Mouse (Mus musculus): ENCODE measurements around the gene Slc23a2. TPM values are rescaled to one million over a fixed set of nuclear protein-coding genes. Genes with fewer than 3 reads are reported as not detected.

The Slc23a2 gene
- 3.0 and 3.7 TPM in 2 replicates for polyA plus RNA-seq (2015; fragmentation: Nextera tagmentation; extraction: Ambion mirVana)

- H3K4me3 ChIP-seq (replicated peaks), result peak within 1 kb of the TSS; percentile 67
- peaks cover 12% of the 10 kb centered on the region; the same call in 1 of the 2 replicates for H3K4me1 ChIP-seq (replicated peaks)
- no peak within 1 kb of the TSS for H3K27ac ChIP-seq (replicated peaks)
- H3K27me3 ChIP-seq, result peaks cover 49% of the 10 kb centered on the region
- H3K9me3 ChIP-seq (replicated peaks), result no peaks in the 10 kb centered on the region
- WGBS (ENCODE audit: insufficient replicate concordance), result under 1% methylated on average over 51 of the region's 68 CpGs
- peak within 1 kb of the TSS; percentile 42 for H3K9ac ChIP-seq
- no peaks in the 10 kb centered on the region for H3K36me3 ChIP-seq (replicated peaks)
- H3K4me2 ChIP-seq, result peak within 1 kb of the TSS; percentile 89
- peak; percentile 74 for ATAC-seq (ENCODE audit: insufficient read depth)
Observed at GRCm38 (mm10) chr2:132144971-132145691, at the start of gene Slc23a2. Gene Slc23a2, minus strand, starts transcription at chr2:132145108.

GRCm38 (mm10) chr2:132190602-132191161, 45.8 kb upstream of the Slc23a2 start:
- Histone ChIP-seq H3K4me2 (no peak overlapping the region), H3K4me3 (replicated peaks) (no peak overlapping the region), H3K9ac (no peak overlapping the region), H3K4me1 (replicated peaks) (no peaks in the 10 kb centered on the region), H3K27ac (replicated peaks) (no peak overlapping the region), H3K9me3 (replicated peaks) (no peaks in the 10 kb centered on the region), H3K27me3 (no peaks in the 10 kb centered on the region), H3K36me3 (replicated peaks) (no peaks in the 10 kb centered on the region)
- WGBS (ENCODE audit: insufficient replicate concordance), result 56% methylated on average over 3 of the region's 3 CpGs
- ATAC-seq (ENCODE audit: insufficient read depth), result no peak

GRCm38 (mm10) chr2:132183874-132184273, 39.0 kb upstream of the Slc23a2 start:
- no peak for ATAC-seq (ENCODE audit: insufficient read depth)

GRCm38 (mm10) chr2:132180463-132181205, 35.7 kb upstream of the Slc23a2 start:
- Histone ChIP-seq H3K36me3 (replicated peaks) (no peaks in the 10 kb centered on the region), H3K27me3 (no peaks in the 10 kb centered on the region), H3K9me3 (replicated peaks) (no peaks in the 10 kb centered on the region), H3K4me1 (replicated peaks) (no peaks in the 10 kb centered on the region), H3K4me2 (no peak overlapping the region), H3K27ac (replicated peaks) (no peak overlapping the region), H3K4me3 (replicated peaks) (no peak overlapping the region), H3K9ac (no peak overlapping the region)
- 14% methylated on average over 1 of the region's 1 CpGs for WGBS (ENCODE audit: insufficient replicate concordance)
- ATAC-seq (ENCODE audit: insufficient read depth), result no peak

More at GRCm38 (mm10) chr2:132183874-132184273, 39.0 kb upstream of the Slc23a2 start:
- no peaks in the 10 kb centered on the region for H3K27me3 ChIP-seq
- H3K4me1 ChIP-seq (replicated peaks), result no peaks in the 10 kb centered on the region
- no peak overlapping the region for H3K4me3 ChIP-seq (replicated peaks)
- H3K27ac ChIP-seq (replicated peaks), result no peak overlapping the region
- no peak overlapping the region for H3K9ac ChIP-seq
- WGBS (ENCODE audit: insufficient replicate concordance), result 57% methylated on average over 6 of the region's 6 CpGs
- H3K4me2 ChIP-seq, result no peak overlapping the region
- H3K9me3 ChIP-seq (replicated peaks), result no peaks in the 10 kb centered on the region
- no peaks in the 10 kb centered on the region for H3K36me3 ChIP-seq (replicated peaks)

GRCm38 (mm10) chr2:132179371-132179770, 34.5 kb upstream of the Slc23a2 start:
- Histone ChIP-seq H3K4me3 (replicated peaks) (no peak overlapping the region), H3K27ac (replicated peaks) (no peak overlapping the region), H3K4me2 (no peak overlapping the region), H3K9me3 (replicated peaks) (no peaks in the 10 kb centered on the region), H3K9ac (no peak overlapping the region), H3K27me3 (no peaks in the 10 kb centered on the region), H3K4me1 (replicated peaks) (no peaks in the 10 kb centered on the region), H3K36me3 (replicated peaks) (no peaks in the 10 kb centered on the region)
- no peak for ATAC-seq (ENCODE audit: insufficient read depth)
- WGBS (ENCODE audit: insufficient replicate concordance), result 58% methylated on average over 7 of the region's 7 CpGs

GRCm38 (mm10) chr2:132177406-132177805, 32.5 kb upstream of the Slc23a2 start:
- H3K4me2 ChIP-seq, result no peak overlapping the region
- H3K9me3 ChIP-seq (replicated peaks), result no peaks in the 10 kb centered on the region
- no peak overlapping the region for H3K4me3 ChIP-seq (replicated peaks)
- H3K27ac ChIP-seq (replicated peaks), result no peak overlapping the region
- no peaks in the 10 kb centered on the region for H3K4me1 ChIP-seq (replicated peaks)
- no peaks in the 10 kb centered on the region for H3K27me3 ChIP-seq
- WGBS (ENCODE audit: insufficient replicate concordance), result 74% methylated on average over 9 of the region's 9 CpGs
- no peak overlapping the region for H3K9ac ChIP-seq
- H3K36me3 ChIP-seq (replicated peaks), result no peaks in the 10 kb centered on the region
- ATAC-seq (ENCODE audit: insufficient read depth), result no peak

- Histone ChIP-seq H3K36me3 (replicated peaks) (no peaks in the 10 kb centered on the region), H3K4me1 (replicated peaks) (no peaks in the 10 kb centered on the region), H3K9me3 (replicated peaks) (no peaks in the 10 kb centered on the region), H3K4me2 (no peak overlapping the region), H3K27ac (replicated peaks) (no peak overlapping the region), H3K9ac (no peak overlapping the region), H3K27me3 (no peaks in the 10 kb centered on the region), H3K4me3 (replicated peaks) (no peak overlapping the region)
- 59% methylated on average over 3 of the region's 3 CpGs for whole genome bisulfite sequencing (ENCODE audit: insufficient replicate concordance)
- ATAC-seq (ENCODE audit: insufficient read depth), result no peak
Observed at GRCm38 (mm10) chr2:132176289-132176848, 31.5 kb upstream of the Slc23a2 start.

GRCm38 (mm10) chr2:132174048-132174447, 29.1 kb upstream of the Slc23a2 start:
- no peak overlapping the region for H3K4me3 ChIP-seq (replicated peaks)
- no peak overlapping the region for H3K4me2 ChIP-seq
- no peaks in the 10 kb centered on the region for H3K9me3 ChIP-seq (replicated peaks)
- H3K4me1 ChIP-seq (replicated peaks), result no peaks in the 10 kb centered on the region
- no peak overlapping the region for H3K9ac ChIP-seq
- no peaks in the 10 kb centered on the region for H3K36me3 ChIP-seq (replicated peaks)
- WGBS (ENCODE audit: insufficient replicate concordance), result 62% methylated on average over 3 of the region's 3 CpGs
- no peak for ATAC-seq (ENCODE audit: insufficient read depth)
- H3K27ac ChIP-seq (replicated peaks), result no peak overlapping the region
- H3K27me3 ChIP-seq, result no peaks in the 10 kb centered on the region

GRCm38 (mm10) chr2:132171939-132172338, 27.0 kb upstream of the Slc23a2 start:
- Histone ChIP-seq H3K4me1 (replicated peaks) (no peaks in the 10 kb centered on the region), H3K9ac (no peak overlapping the region), H3K27me3 (no peaks in the 10 kb centered on the region), H3K36me3 (replicated peaks) (no peaks in the 10 kb centered on the region), H3K4me2 (no peak overlapping the region), H3K9me3 (replicated peaks) (no peaks in the 10 kb centered on the region), H3K4me3 (replicated peaks) (no peak overlapping the region), H3K27ac (replicated peaks) (no peak overlapping the region)
- 57% methylated on average over 8 of the region's 8 CpGs for WGBS (ENCODE audit: insufficient replicate concordance)
- ATAC-seq (ENCODE audit: insufficient read depth), result no peak

GRCm38 (mm10) chr2:132169150-132169549, 24.2 kb upstream of the Slc23a2 start:
- H3K4me2 ChIP-seq, result no peak overlapping the region
- no peaks in the 10 kb centered on the region for H3K36me3 ChIP-seq (replicated peaks)
- no peak overlapping the region for H3K27ac ChIP-seq (replicated peaks)
- ATAC-seq (ENCODE audit: insufficient read depth), result no peak
- H3K9ac ChIP-seq, result no peak overlapping the region
- no peaks in the 10 kb centered on the region for H3K27me3 ChIP-seq
- WGBS (ENCODE audit: insufficient replicate concordance), result 51% methylated on average over 7 of the region's 7 CpGs
- no peaks in the 10 kb centered on the region for H3K4me1 ChIP-seq (replicated peaks)
- H3K9me3 ChIP-seq (replicated peaks), result no peaks in the 10 kb centered on the region
- no peak overlapping the region for H3K4me3 ChIP-seq (replicated peaks)

- Histone ChIP-seq H3K27me3 (no peaks in the 10 kb centered on the region), H3K27ac (replicated peaks) (no peak overlapping the region), H3K4me1 (replicated peaks) (no peaks in the 10 kb centered on the region), H3K36me3 (replicated peaks) (no peaks in the 10 kb centered on the region), H3K9me3 (replicated peaks) (no peaks in the 10 kb centered on the region), H3K9ac (no peak overlapping the region), H3K4me2 (no peak overlapping the region), H3K4me3 (replicated peaks) (no peak overlapping the region)
- 64% methylated on average over 1 of the region's 1 CpGs for WGBS (ENCODE audit: insufficient replicate concordance)
- ATAC-seq (ENCODE audit: insufficient read depth), result no peak
Observed at GRCm38 (mm10) chr2:132163626-132164025, 18.7 kb upstream of the Slc23a2 start.
